Mouse (Mus musculus): ENCODE measurements around the gene Ip6k2.

- TF ChIP-seq CTCF (IDR thresholded peaks at IDR 0.05; ENCODE audit: extremely low read depth, insufficient read depth, low read length) (no peak), POLR2A (IDR thresholded peaks at IDR 0.05; ENCODE audit: extremely low read depth, insufficient read depth, low read length) (no peak)
Observed at GRCm38 (mm10) chr9:108831637-108832036, 48.0 kb downstream of the Ip6k2 start.

All from cortical plate, adult 2 months (tissue).